Mouse (Mus musculus) heart, embryonic 15.5 days (tissue): ENCODE data around the gene Gm5741. TPM values are rescaled to one million over a fixed set of nuclear protein-coding genes. Genes with fewer than 3 reads are reported as not detected.
"Not testable (repeated sequence)": the region's sequence is repeated elsewhere in the genome, so short reads cannot be mapped to it uniquely, and the experiment has no call there.

Experiments
- ATAC-seq: fragments of 200-750 bp; cut with Nextera tagmentation; replicated peaks from 2 replicates; pipeline ENCODE4 v1.8.0; 2017; ENCODE audit warnings: low read depth, moderate TSS enrichment; ENCODE audit not compliant: insufficient number of reproducible peaks, insufficient read depth, low FRiP score
- H3K27ac ChIP-seq: fragments of 300-500 bp; sonication (generic); 2 replicates; pipeline ENCODE4 v1.5.1; 2015; ENCODE audit warnings: mild to moderate bottlenecking, inconsistent platforms
- H3K27me3 ChIP-seq: fragments of 300-500 bp; sonication (generic); 2 replicates; pipeline ENCODE4 v1.6.1; 2015; ENCODE audit warnings: inconsistent platforms
- H3K36me3 ChIP-seq: fragments of 300-500 bp; sonication (generic); 2 replicates; pipeline ENCODE4 v1.6.1; 2015; ENCODE audit warnings: mild to moderate bottlenecking, inconsistent platforms
- H3K4me1 ChIP-seq: fragments of 300-500 bp; sonication (generic); replicated peaks from 2 replicates; pipeline ENCODE4 v1.6.1; 2015; ENCODE audit warnings: inconsistent platforms
- H3K4me2 ChIP-seq: fragments of 300-500 bp; sonication (generic); 2 replicates; pipeline ENCODE4 v1.6.1; 2015; ENCODE audit warnings: inconsistent platforms, mild to moderate bottlenecking, moderate library complexity
- H3K4me3 ChIP-seq: fragments of 300-500 bp; sonication (generic); 2 replicates; pipeline ENCODE4 v1.5.1; 2015; ENCODE audit warnings: mild to moderate bottlenecking, inconsistent platforms
- H3K9ac ChIP-seq: fragments of 300-500 bp; sonication (generic); 2 replicates; pipeline ENCODE4 v1.6.1; 2015; ENCODE audit warnings: mild to moderate bottlenecking, inconsistent platforms
- H3K9me3 ChIP-seq: fragments of 300-500 bp; sonication (generic); replicated peaks from 2 replicates; pipeline ENCODE4 v1.6.1; 2016; ENCODE audit warnings: inconsistent platforms
- WGBS: fragments of 180-500 bp; shearing (Covaris S2); methylation state at CpG from one replicate; pipeline ENCODE4 v1.1.7; 2015; ENCODE audit warnings: mixed read lengths; 5-methylcytosine and 5-hydroxymethylcytosine counted together
- polyA plus RNA-seq: library from polyadenylated mRNA; unstranded; fragments of >200 nt; fragmentation: Nextera tagmentation; extraction: Ambion mirVana; gene quantifications from 2 replicates; pipeline ENCODE4 v1.2.1, GENCODE M21; 2015

Gene Gm5741
- polyA plus RNA-seq, 1 experiment from 2014 or later = not detected

GRCm38 (mm10) chr8:85086238-85086637, 18.5 kb upstream of the Gm5741 start:
- no peak for ATAC-seq
- Histone ChIP-seq H3K36me3 (peaks cover 23% of the 10 kb centered on the region; the same call in 1 of the 2 replicates), H3K9ac (no peak overlapping the region), H3K4me1 (peaks cover 24% of the 10 kb centered on the region), H3K27me3 (no peaks in the 10 kb centered on the region), H3K4me2 (no peak overlapping the region), H3K27ac (no peak overlapping the region), H3K4me3 (no peak overlapping the region), H3K9me3 (no peaks in the 10 kb centered on the region)
- WGBS = 76% methylated on average over 3 of the region's 3 CpGs

GRCm38 (mm10) chr8:85084633-85085032, 16.9 kb upstream of the Gm5741 start:
- no peak for ATAC-seq
- Histone ChIP-seq H3K36me3 (peaks cover 23% of the 10 kb centered on the region; the same call in 1 of the 2 replicates), H3K9ac (no peak overlapping the region), H3K27ac (no peak overlapping the region), H3K27me3 (no peaks in the 10 kb centered on the region), H3K4me2 (no peak overlapping the region), H3K4me1 (peaks cover 32% of the 10 kb centered on the region), H3K4me3 (no peak overlapping the region), H3K9me3 (no peaks in the 10 kb centered on the region)
- 79% methylated on average over 8 of the region's 8 CpGs for WGBS

GRCm38 (mm10) chr8:85083108-85083813, 15.5 kb upstream of the Gm5741 start, which contains the start of gene Man2b1:
Gene Man2b1 (plus strand): TSS chr8:85083270.
- Histone ChIP-seq H3K27ac (peak within 1 kb of the TSS; percentile 65), H3K4me3 (peak within 1 kb of the TSS; percentile 91), H3K4me2 (peak within 1 kb of the TSS; percentile 91), H3K9ac (peak within 1 kb of the TSS; percentile 81), H3K27me3 (no peaks in the 10 kb centered on the region), H3K9me3 (no peaks in the 10 kb centered on the region), H3K4me1 (peaks cover 39% of the 10 kb centered on the region), H3K36me3 (peaks cover 22% of the 10 kb centered on the region; the same call in 1 of the 2 replicates)
- ATAC-seq = peak; percentile 85
- under 1% methylated on average over 30 of the region's 30 CpGs for WGBS

GRCm38 (mm10) chr8:85082169-85082568, 14.4 kb upstream of the Gm5741 start:
- not testable (repeated sequence) for H3K27me3 ChIP-seq, H3K9me3 ChIP-seq, ATAC-seq, H3K27ac ChIP-seq, H3K4me2 ChIP-seq, H3K9ac ChIP-seq
- peaks cover 39% of the 10 kb centered on the region for H3K4me1 ChIP-seq
- H3K4me3 ChIP-seq = 0 out of 2 replicates have a peak overlapping the region, but pooled peaks have one; percentile 91
- 77% methylated on average over 4 of the region's 4 CpGs for WGBS
- H3K36me3 ChIP-seq = peaks cover 21% of the 10 kb centered on the region; the same call in 1 of the 2 replicates

GRCm38 (mm10) chr8:85081216-85081555, 13.4 kb upstream of the Gm5741 start, which contains the start of gene Wdr83:
Gene Wdr83 (minus strand): TSS chr8:85081306.
- under 1% methylated on average over 9 of the region's 9 CpGs for whole genome bisulfite sequencing
- H3K27ac ChIP-seq = peak within 1 kb of the TSS; percentile 85
- H3K4me2 ChIP-seq = peak within 1 kb of the TSS; percentile 96
- H3K36me3 ChIP-seq = peaks cover 20% of the 10 kb centered on the region; the same call in 1 of the 2 replicates
- peaks cover 39% of the 10 kb centered on the region for H3K4me1 ChIP-seq
- peak within 1 kb of the TSS; percentile 88 for H3K4me3 ChIP-seq
- no peaks in the 10 kb centered on the region for H3K9me3 ChIP-seq
- peak within 1 kb of the TSS; percentile 90 for H3K9ac ChIP-seq
- no peaks in the 10 kb centered on the region for H3K27me3 ChIP-seq
- ATAC-seq = peak; percentile 45

DNA sequence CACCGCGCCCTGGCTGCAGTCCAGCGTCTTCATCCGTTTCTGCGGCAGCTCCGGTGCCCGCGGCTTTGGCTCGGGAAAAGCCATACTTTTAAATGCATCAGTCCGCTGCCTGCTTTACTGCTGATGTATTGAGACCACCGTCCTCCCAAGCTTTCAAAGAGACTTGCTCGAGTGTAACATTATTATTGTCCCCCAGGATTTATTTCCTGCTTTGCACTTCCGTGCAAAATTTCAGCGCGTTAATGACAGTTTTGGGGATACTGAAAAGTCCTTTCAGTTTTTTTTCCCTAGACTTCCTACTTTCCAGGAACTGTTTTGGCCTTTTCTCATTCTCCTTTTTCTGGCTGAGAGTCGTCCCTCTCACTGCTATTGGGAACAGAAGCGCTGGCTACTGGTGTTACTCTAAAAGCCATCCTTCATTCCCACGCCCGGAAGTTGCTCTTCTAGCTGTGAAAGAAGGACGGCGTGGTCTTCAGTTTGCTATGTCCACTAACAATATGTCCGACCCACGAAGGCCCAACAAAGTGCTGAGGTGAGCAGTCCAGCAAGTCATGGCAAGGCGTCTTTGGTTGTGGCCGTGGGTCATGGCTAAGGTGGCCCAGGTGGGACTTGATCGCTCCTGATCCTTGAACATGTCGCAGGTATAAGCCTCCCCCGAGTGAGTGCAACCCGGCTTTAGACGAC, 12.9 kb upstream of the Gm5741 start, which contains the start of gene Wdr83os:
Wdr83os (plus strand) TSS at position 209 of the 684 bp plus-strand sequence.
- H3K4me3 ChIP-seq = peak within 1 kb of the TSS; percentile 88
- H3K9me3 ChIP-seq = no peaks in the 10 kb centered on the region
- H3K4me1 ChIP-seq = peaks cover 39% of the 10 kb centered on the region
- peak; percentile 14; the same call in 1 of the 2 replicates for ATAC-seq
- peak within 1 kb of the TSS; percentile 85 for H3K27ac ChIP-seq
- peaks cover 24% of the 10 kb centered on the region for H3K36me3 ChIP-seq
- peak within 1 kb of the TSS; percentile 90 for H3K9ac ChIP-seq
- no peaks in the 10 kb centered on the region for H3K27me3 ChIP-seq
- under 1% methylated on average over 30 of the region's 30 CpGs for WGBS
- H3K4me2 ChIP-seq = peak within 1 kb of the TSS; percentile 96

DNA sequence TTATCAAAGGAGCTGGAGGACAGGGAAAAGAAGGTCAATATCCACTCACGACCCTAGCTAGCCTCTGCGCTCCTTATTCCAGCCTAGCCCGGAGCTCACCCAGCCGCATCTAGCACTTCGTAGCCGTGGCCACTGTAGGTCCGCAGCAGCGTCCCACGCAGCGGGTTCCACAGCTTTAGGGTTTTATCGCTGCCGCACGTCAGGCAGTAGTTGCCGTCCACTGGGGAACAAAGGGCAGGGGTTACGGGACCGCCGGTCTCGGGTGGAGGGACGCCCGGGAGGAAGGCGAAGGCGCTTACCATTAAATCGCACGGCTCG, 12.4 kb upstream of the Gm5741 start:
- H3K27ac ChIP-seq = peak overlapping the region; percentile 85
- peak overlapping the region; percentile 96 for H3K4me2 ChIP-seq
- under 1% methylated on average over 25 of the region's 25 CpGs for WGBS
- peaks cover 39% of the 10 kb centered on the region for H3K4me1 ChIP-seq
- H3K9me3 ChIP-seq = no peaks in the 10 kb centered on the region
- H3K9ac ChIP-seq = peak overlapping the region; percentile 90
- ATAC-seq = no peak
- peaks cover 24% of the 10 kb centered on the region for H3K36me3 ChIP-seq
- no peaks in the 10 kb centered on the region for H3K27me3 ChIP-seq
- H3K4me3 ChIP-seq = peak overlapping the region; percentile 88

GRCm38 (mm10) chr8:85076993-85077392, 9.2 kb upstream of the Gm5741 start:
- no peaks in the 10 kb centered on the region for H3K27me3 ChIP-seq
- H3K9me3 ChIP-seq = no peaks in the 10 kb centered on the region
- no peak overlapping the region for H3K4me2 ChIP-seq
- no peak overlapping the region for H3K4me3 ChIP-seq
- no peak overlapping the region for H3K9ac ChIP-seq
- H3K36me3 ChIP-seq = peaks cover 36% of the 10 kb centered on the region
- H3K4me1 ChIP-seq = peaks cover 32% of the 10 kb centered on the region
- H3K27ac ChIP-seq = no peak overlapping the region
- 0% methylated on average over 2 of the region's 2 CpGs for WGBS
- no peak for ATAC-seq

DNA sequence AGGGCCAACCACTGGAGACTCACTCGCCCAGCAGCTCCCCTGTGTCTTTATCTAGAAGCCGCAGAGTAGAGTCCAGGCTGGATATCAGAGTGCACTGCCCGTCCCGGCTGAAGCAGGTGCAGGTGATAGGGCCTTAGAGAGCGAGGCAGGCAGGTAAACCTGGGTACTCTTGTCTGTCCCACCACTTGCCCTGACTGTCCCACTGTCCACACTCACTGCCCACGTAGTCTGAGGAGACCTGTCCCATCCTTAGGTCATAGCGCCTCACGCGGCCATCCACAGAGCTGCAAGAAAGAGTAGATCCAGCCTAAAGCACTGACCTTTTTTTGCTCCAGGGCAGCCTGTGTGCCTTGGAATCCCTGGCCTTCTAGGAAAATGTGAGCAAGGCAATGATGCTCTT, 8.2 kb upstream of the Gm5741 start:
- peaks cover 36% of the 10 kb centered on the region for H3K36me3 ChIP-seq
- WGBS = 66% methylated on average over 9 of the region's 9 CpGs

GRCm38 (mm10) chr8:85074617-85075016, 6.8 kb upstream of the Gm5741 start:
- no peaks in the 10 kb centered on the region for H3K9me3 ChIP-seq
- 89% methylated on average over 10 of the region's 10 CpGs for whole genome bisulfite sequencing
- H3K4me2 ChIP-seq = no peak overlapping the region
- H3K36me3 ChIP-seq = peaks cover 36% of the 10 kb centered on the region
- H3K4me3 ChIP-seq = no peak overlapping the region
- no peak overlapping the region for H3K9ac ChIP-seq
- no peak overlapping the region for H3K27ac ChIP-seq
- H3K27me3 ChIP-seq = no peaks in the 10 kb centered on the region
- peaks cover 20% of the 10 kb centered on the region for H3K4me1 ChIP-seq
- ATAC-seq = no peak

More for the DNA sequence above, 8.2 kb upstream of the Gm5741 start:
- Histone ChIP-seq H3K4me3 (no peak overlapping the region), H3K9ac (no peak overlapping the region), H3K4me2 (no peak overlapping the region), H3K9me3 (no peaks in the 10 kb centered on the region), H3K27me3 (no peaks in the 10 kb centered on the region), H3K27ac (no peak overlapping the region), H3K4me1 (peaks cover 25% of the 10 kb centered on the region)
- no peak for ATAC-seq

DNA sequence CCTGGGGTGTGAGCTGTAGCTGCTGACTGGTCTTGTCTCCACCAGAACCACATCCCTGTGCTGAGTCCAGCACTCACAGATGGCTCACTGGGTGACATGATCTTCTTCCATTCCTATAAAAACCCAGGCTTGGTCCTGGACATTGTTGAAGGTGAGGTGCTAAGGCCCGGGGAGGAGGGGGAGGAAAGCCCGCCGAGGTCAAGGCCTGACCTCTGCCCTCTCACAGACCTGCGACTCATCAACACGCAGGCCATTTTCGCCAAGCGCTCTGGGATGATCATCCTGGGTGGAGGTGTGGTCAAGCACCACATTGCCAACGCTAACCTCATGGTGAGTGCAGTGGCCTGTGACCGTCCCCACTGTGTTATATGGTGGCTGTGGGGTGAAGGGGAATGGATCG, 6.4 kb upstream of the Gm5741 start:
- Histone ChIP-seq H3K9ac (no peak overlapping the region), H3K27me3 (no peaks in the 10 kb centered on the region), H3K36me3 (peaks cover 36% of the 10 kb centered on the region), H3K4me2 (no peak overlapping the region), H3K4me3 (no peak overlapping the region), H3K27ac (no peak overlapping the region), H3K9me3 (no peaks in the 10 kb centered on the region), H3K4me1 (peaks cover 16% of the 10 kb centered on the region)
- no peak for ATAC-seq
- WGBS = 83% methylated on average over 10 of the region's 10 CpGs
